Mouse (Mus musculus): Measurements from ENCODE around the gene Prdm16.
A peak's percentile ranks its signal among the peaks of the same experiment; 100 is the strongest.

Prdm16 gene

DNA sequence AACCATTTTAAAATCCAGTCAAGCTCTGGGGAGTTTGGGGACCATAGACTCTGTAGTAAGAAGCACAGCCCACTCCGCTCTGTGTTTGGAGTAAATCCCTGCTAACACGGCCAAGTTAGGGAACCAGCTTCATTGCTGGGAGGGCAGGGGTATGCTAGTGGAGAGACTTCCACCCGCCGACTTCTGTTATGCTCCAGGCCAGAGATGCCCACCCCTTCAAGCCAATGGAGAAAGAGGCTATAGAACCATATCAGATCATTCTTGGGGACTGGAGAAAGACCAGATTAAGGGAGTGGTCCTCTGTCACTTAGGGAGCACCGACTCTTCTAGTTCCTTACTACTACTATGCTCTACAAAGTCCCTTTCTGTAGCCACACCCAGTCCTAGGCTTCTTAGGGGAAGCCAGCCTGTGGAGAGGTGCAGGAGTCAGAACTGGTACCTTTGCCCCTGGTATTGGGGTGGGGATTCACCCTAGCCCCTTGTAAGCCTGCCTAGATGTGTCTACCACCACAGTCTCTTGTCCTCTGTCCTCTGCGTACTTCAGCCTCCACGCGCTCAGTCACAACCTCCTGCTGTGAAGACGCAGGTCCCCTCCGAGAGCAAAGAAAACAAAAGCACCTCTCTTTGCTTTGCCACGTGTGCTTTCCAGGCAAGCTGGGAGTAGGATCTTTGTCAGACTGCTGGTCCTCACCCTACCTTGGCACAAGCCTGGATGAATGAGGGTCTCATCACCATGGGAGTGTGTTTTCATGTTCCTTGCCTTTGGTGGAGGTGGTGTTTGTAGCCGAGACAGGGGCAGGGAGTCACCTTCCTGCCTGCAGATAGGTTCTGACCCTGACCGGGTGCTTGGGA is 3.1 kb upstream of the Prdm16 start:
- no peak for DNase-seq (ENCODE audit: low spot score)

DNA sequence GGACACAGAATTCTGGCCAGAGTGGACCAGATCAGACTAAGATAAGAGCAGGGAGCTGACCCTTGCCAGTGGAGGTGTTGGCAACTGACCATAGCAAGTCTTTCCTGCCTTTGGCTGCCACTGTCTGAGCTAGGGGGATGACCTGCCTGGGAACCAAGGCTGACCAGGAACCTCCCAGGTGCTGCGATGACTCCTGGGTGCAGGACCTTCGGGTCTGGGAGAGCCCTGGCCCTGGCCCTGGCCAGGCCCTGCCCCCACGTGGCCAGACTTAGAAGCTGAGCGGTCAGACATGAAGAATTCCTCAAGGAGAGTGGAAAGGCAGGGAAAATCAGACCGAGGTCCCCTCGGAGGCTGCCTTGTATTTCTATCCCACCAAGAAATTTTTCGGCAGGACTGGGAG is 2.5 kb upstream of the Prdm16 start:
- DNase-seq (ENCODE audit: low spot score), result peak; percentile 65

DNA sequence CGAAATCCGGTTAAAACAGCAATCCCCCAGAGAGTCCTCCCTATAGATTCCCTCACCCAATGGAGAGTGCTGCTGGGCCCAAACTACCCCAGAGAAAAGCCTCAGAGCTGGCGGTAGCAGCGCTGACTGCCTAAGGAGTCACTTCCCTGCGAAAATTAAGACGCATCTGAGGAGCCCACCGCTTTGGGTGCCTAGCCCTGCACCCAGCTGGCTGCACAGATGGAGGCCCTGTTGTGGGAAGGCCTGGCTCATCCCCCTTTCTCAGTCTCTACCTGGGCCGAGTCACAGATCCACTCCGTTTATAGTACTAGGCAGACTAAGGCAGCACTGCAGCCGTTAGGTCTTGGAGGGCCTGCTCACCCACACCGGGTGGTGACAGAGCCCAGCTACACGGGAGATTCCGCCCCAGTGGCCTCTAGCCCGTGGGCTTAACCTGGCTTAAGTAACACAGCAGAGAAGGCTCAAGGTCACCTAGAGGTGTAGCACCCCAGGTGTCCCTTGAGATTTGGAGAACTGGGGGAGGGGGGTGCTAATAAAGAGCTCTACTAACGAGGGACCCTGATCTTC is 1.7 kb upstream of the Prdm16 start:
- DNase-seq (ENCODE audit: low spot score), result no peak

DNA sequence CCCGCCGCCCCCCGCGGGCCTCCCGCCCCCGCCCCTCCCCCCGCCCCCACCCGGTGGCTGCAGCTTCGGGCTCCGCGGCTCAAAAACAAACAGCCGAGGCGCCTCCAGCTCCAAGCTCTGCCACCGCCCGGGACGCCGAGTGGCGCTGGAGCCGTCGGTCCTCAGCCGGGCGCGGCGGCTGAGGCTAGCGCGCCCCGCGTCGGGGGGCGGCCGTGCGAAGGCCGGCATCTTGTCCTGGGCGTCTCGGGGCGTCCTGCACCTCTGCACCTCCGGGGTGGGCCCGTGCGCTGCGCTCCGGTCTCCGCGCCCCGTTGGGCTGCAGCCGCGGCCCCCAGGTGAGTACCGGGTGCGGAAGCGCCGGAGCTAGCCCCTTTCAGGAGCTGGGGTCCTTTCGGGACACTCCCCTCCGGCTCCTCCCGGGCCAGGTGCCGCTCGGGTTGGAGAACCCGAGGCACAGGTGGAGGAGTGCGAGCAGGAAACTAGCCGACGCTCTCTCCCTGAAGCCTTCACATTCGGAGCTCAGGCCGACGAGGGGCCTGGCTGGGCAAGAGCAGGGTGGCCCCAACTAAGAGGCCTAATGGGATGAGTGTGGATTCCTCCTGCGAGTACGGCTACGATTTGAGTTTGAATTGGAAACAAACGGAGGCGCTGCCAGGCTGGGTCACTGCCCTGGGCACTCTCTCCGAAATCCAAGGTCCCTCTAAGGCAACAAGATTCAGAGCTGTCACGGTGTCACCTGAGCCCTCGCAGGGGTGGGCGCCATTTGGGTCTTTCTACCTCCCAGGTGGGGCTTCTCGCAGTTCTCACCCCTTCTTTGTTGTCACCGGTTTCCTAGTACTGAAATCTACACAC is 1.0 kb upstream of the Prdm16 start:
- no peak for DNase-seq (ENCODE audit: low spot score)

DNA sequence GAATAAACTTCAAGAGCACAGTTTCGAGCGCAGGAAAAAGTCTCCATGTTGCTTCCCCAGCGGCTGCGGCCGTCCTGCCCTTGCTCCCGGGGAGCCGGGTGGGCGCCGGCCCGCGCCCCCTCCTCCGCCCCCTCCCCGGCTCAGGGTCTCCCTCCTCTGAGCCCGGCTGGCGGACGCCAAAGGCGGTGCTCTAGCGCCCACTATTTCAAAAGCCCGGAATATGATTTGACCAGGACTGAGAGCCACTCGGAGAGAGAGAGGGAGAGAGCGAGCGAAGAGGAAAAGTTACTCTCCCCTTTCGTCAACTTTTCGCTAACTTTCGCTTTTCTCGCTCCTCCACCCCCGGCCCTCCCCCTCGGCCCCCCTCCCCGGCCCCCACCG is 630 bp downstream of the Prdm16 start:
- peak; percentile 62 for DNase-seq (ENCODE audit: low spot score)

DNA sequence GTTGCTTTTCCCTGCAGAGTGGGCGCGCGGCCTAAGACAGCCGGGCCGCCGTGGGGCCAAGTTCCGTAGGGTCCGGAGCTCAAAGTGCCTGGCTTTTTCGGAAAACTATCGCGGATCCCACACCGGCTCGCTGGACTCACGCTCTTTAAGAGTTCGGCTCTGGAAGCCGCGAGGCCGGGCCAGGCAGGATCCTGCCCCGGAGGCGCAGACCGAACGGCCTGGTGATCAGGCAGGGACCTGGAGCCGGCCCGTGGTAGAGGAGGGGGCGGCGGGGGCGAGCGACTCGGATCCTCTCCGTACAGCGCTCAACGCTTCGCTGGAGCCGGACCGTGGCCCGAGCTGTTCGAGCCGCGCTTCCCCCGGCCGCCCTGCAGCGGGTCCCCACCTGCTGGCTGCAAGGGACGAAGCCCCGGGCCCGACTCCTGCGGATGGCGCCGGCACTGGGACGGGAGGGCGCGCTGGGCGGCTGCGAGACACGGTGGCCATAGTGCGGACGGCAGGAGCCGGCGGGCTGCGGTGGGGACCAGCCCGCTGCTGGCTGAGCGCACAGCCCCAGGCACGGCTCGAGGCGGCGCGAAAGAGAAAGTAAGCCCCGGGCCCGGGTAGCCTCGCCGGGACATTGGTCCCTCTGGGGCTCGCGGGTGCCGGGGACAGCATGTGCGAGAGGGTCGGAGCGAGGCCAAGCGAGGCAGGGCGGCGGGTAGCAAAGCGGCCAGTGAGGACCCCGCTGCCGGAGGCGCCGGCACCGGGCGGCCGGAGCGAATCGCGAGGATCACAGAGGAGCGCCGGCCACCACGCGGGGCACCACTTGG is 1.2 kb downstream of the Prdm16 start:
- no peak for DNase-seq (ENCODE audit: low spot score)

DNA sequence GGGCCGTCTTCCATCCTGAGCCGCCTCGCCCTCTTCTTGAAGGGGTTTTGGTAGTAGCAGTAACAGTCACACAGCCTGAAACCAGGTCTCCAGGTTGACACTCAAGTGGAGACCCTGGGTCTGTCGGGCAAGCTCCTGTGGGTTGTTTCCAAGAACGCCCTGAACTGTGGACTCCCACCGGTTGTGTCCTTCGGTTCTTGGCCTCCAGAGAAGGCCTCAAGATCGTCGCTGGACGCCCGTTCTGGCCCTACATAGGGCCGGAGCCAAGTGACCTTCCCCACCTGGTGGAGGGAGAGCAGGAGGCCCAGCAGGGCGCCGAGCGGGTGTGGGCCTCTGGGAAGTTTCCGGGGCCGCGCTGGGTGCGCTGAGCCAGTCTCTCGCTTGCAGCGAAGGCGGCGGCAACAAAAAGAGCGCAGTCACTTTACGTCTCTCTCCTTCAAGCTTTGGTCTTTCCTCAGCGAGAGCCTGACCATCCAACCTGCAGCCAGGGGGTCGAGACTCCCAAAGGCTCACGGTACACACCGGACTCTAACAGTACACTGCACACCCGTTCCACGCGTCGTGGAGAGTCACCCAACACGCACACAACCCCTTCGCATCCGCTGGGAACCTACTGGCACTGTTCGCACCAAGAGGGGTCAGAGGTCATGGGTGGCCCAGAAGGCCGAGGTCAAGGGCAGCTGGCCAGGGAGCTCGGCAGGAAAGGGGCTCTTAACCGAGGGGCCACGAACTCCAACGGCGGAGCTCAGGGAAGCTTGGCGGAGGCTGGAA is 2.0 kb downstream of the Prdm16 start:
- no peak for DNase-seq (ENCODE audit: low spot score)

DNA sequence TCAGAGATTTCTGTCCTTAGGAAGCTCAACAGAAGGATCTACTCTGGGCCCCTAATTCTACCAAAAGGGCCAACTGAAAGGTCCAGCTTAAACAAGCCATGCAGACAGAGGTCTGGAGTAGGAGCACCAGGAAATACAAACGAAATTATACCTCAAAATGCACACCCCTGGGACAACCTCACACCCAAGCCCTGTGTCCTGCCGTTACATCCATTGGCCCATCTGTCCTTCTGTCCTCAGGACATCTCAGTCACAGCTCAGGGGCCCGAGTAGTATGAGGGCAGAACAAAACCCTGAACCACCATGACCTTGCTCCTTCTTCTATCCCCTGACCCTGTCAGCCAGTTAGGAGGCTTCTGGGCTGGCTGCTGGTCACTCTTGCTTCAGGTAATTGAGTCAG is 2.7 kb downstream of the Prdm16 start:
- no peak for DNase-seq (ENCODE audit: low spot score)

DNA sequence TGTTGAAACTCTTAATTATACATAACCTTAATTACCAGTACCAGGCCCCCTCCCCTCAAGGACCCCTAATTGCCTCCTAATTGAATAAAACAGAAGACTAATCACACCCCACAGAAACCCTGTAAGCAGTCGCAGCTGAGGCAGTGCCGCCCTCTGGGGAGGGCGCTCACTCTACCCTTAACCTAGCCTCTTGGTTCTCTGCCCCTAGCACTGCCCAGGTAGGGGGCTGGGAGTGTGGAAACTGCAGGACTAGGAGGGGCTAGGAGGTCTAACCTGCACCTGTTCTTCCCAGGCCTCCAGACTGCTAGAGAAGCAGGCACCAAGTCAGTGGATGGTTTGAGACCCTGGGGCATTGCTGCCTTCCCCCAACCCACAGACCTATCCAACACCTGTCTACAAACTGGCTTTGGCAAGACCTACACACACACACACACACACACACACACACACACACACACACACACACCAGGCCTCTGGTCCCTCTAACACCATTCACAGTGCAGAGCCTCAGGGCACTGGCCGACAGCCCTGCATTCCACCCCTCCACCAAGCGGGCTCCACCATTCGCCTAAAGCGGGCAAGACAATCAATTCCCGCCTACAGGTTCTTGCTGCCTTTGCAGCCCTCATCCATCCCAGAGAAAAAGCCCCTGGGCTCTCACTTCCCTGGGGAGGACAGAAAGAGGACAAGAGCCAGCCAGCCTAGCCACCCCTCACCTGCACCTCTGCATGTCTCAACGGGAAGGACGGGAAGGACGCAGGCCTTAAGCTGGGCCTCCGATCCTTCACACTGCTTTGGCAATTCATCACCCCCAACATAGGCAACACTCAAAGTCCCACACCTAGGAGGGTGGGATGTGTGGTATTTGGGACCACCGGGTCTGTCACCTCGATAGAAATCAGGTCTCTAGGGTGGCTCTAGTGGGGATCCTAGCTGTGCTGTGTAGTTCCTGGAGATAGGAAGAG is 3.6 kb downstream of the Prdm16 start:
- no peak for DNase-seq (ENCODE audit: low spot score)

DNA sequence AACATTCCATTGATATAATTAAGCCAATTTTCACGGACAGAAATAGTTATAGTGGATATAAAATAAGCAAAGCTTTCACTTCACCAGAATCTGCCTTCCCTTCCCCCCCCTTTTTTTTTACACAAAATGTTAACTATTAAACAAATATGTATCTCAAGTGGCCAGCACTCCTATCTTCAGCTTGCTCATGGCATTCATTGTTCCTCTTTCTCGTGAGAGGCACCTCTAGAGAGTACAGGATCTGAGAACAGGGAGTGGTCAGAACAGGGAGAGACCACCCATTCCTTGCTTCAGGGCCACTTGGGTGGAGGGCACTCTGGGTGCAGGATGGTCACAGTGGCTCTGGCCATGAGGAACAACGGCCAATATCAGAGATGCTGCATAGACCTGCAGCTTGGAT is 5.9 kb downstream of the Prdm16 start:
- no peak for DNase-seq (ENCODE audit: low spot score)

DNA sequence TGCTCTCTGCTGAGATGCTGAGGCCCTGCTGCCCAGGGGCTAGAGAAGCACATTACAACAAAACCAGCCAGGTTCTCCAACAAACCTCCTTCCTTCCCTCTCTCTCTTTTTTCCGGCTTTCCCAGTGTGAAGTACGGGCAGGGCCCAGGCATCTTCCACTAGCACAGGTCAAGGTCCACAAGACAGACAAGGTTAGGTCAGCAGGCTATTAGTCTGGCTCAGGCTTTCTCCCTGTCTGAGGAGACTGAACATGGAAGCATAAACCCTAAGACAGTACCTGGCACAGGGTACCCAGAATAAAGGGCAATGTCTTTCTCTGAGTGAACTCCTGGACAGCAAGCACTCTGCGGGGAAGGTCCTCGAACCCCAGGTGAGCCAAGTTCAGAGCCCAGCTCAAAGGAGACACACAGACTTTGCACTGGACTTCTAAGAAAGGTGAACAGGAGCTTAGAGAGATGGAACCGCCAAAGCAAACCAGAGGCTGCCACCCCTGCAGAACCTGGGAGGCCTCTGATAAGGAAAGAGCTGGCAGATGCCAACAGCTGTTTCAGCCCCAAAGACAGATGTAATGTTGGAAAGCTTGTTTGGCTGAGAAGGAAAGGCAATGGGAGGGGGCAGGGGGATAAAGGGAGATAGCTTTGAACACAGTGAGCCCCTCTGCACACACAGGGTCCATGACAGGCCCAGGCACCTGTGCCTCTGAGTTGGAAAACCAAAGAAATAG is 9.1 kb downstream of the Prdm16 start:
- no peak for DNase-seq (ENCODE audit: low spot score)

DNA sequence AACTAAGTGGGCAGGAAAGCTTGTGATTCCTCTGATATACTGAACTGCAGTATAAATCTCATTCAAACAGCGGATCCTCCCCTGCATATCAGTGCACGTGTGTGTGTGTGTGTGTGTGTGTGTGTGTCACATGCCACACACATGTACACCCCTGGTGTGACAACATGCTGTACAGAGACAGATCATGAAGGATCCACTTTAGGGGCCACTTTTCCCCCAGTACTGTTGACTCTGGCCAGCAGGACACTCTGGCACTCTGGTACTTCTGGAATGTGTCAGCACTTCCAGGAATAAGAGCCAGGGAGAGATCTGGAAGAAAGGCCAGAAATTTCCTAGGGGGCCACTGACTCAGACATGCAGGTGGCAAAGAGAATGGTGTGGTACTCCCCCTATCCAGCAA is 10.4 kb downstream of the Prdm16 start:
- no peak for DNase-seq (ENCODE audit: low spot score)

DNA sequence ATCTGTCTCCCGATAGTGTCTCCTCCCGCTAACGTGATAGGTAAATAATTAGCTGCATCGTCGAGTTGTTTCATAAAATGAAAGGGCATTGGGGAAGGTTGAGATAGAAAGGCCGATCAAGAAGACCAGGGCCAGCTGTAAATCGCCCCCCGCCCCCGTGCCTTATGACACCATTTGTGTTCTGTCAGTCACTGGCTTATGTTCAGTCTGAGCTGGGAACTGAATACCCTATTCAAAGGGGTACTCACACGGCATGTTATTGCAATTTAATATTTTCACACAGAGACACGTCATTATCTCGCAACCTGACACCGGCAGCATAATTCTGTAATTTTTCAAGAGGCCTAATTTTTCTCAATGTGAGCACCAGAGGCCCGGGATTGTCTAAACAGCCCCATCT is 11.0 kb downstream of the Prdm16 start:
- no peak for DNase-seq (ENCODE audit: low spot score)

DNA sequence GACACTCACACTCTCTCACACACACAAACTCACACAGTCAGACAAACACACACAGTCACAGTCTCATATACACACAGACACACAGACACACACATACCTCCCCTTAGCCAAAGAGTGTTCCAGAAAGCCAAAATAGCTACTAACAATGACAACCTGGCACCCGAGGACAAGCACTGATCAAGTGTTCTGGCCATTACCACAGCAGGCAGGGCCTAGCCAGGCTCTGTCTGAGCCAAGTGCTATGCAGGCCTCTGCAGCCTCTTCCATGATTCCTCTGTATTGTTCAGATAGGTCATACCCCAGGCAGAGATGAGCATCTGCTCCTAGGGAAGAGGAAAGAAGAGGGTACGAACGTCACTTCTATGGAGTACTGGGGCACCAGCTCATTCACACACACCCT is 13.4 kb downstream of the Prdm16 start:
- no peak for DNase-seq (ENCODE audit: low spot score)

DNA sequence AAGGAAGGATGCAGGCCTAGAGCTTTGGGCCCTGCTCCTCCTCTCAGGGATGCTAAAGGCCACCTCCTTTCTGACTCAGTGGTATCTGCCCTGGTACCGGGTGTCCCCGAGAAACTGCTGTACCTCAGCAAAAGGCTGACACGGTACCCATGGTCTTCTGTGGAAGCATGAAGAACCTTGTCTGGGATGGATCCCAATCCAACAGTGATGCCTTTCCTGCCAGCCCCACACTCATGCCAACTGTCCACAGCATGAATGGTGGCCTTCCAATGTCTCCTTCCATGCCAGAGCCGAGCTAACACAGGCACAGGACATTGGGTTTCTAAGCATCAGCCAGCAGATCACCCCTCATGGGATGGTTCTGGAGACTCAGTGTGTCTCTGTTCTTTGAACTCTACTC is 14.2 kb downstream of the Prdm16 start:
- DNase-seq (ENCODE audit: low spot score), result no peak

DNA sequence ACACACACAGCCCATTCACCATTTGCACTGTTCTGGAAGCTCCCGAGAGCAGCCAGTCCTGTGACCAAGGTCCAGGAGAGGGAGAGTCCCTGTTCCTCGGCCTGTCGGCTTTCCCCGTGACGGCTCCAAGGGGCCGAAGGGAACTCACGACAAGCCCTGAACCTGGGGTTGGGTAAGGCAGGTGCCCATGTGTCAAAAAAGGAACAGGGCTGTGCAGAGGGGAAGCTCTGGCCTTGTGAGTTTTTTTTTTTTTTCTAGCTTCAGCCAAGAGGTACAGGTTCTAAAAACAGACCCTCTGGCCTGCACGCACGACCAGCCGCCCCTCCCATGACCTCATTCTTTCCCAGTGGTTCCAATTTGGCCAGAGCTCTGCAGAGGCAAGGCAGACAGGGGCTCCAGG is 25.5 kb downstream of the Prdm16 start:
- no peak for DNase-seq (ENCODE audit: low spot score)

DNA sequence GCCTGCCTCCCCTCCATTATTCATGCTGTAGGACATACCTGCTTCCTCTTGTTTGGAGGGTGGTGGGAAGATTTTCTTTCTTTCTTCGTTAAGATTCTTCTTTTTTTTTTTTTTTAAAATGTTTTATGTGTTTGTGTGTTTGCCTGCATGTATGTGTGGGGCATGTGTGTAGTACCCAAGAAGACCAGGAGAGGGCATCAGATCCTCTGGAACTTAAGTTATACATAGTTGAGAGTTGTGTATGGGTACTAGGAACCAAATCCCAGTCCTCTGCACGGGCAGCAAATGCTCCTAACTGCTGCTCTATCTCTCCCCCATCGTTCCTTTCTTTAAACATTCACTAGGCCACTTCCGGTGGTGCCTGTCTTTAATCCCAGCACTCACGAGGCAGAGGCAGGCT is 28.9 kb downstream of the Prdm16 start:
- no peak for DNase-seq (ENCODE audit: low spot score)

DNA sequence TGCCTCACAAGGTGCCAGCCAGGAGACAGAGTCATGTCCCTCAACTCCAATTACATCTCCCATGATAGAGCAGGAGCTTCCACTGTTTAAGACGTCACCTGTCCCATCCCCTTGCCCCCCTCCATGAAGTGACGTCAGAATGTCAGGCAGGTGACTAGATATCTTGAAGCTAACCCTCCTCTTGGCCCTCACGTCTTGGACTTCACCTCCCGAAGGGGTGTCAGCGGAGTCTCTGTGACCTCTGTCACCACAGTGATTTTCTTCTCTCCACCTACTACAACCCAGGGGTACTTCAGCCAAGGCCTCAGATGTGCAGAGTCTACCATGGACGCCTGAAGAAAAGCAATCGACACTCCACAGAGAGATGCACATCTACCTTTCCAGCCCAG is 32.2 kb downstream of the Prdm16 start:
- DNase-seq (ENCODE audit: low spot score), result no peak

DNA sequence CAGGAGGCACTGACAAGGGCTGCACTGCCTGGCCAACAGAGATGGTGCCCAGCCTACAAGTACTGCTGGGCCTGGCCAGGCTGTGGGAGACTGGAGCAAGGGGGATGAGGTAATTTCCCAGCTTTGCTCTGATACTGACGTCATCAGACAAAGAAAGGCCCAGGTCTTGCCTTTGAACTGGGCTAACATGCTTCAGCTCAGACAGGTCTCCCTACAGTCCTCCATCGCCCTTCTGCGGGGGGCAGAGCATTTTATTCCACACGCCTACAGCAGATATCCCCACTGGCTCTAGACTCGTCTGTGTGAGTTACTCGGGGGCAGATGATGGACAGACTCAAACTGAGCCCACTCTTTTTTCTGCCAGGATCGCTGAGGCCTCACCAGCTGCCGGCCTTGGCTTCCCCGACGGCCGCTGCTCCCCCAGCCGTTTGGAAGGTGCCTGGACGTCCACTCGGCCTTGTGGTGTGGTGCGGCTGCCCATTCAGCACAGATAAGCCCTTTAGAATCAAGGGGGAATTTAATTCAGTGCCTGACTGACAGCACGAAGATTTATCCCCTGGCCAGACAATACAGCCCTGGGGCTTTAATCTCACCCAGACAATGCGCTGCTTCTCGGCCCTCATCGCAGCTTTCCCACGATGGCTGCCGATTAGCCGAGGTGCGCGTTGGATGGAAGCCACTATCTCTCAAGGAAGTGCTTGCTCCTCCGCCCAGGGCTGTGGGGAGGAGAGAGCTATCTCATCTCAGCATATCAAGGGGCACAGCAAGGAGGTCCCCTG is 32.8 kb downstream of the Prdm16 start:
- DNase-seq (ENCODE audit: low spot score), result no peak
